Mouse (Mus musculus) bone marrow, adult 2 months (tissue): ENCODE data around the gene Tmem52b. TPM values are rescaled to one million over a fixed set of nuclear protein-coding genes. Genes with fewer than 3 reads are reported as not detected.
A peak's percentile ranks its signal among the peaks of the same experiment; 100 is the strongest.

ENCODE experiments used
- H3K27ac ChIP-seq: fragments of 200-500 bp; 2 replicates; pipeline ENCODE4 v1.5.1; 2012; ENCODE audit warnings: low read depth, mild to moderate bottlenecking, control low read depth, inconsistent platforms, low read length; ENCODE audit not compliant: control insufficient read depth, poor library complexity, insufficient read depth
- H3K4me1 ChIP-seq: fragments of 200-500 bp; 2 replicates; pipeline ENCODE4 v1.6.1; 2011; ENCODE audit warnings: low read length; ENCODE audit not compliant: control insufficient read depth, insufficient read depth
- H3K4me3 ChIP-seq: fragments of 200-500 bp; replicated peaks from 2 replicates; pipeline ENCODE3; 2011; ENCODE audit warnings: mild to moderate bottlenecking, low read depth, low read length, control low read depth; ENCODE audit not compliant: control insufficient read depth
- CTCF ChIP-seq: fragments of 200-500 bp; IDR thresholded peaks from 2 replicates; pipeline ENCODE4 v1.5.1; 2011; ENCODE audit warnings: low read length, control low read depth; ENCODE audit not compliant: control insufficient read depth, insufficient read depth
- POLR2A ChIP-seq: fragments of 200-500 bp; IDR thresholded peaks from 2 replicates; pipeline ENCODE4 v1.6.1; 2011; ENCODE audit warnings: low read depth, mild to moderate bottlenecking, control low read depth, low read length, borderline replicate concordance; ENCODE audit not compliant: control insufficient read depth
- WGBS: fragments of 180-500 bp; shearing (Covaris S2); methylation state at CpG from one replicate; pipeline ENCODE4 v1.1.7; 2018; 5-methylcytosine and 5-hydroxymethylcytosine counted together
- polyA plus RNA-seq: library from polyadenylated mRNA; stranded (reverse); fragments of >200 nt; gene quantifications from 2 replicates; pipeline ENCODE4 v1.2.4, GENCODE M21; 2011; ENCODE audit warnings: low replicate concordance; ENCODE audit not compliant: missing spikeins, insufficient read depth, insufficient read length

Tmem52b gene
- polyA plus RNA-seq, 1 experiment: not detected

DNA sequence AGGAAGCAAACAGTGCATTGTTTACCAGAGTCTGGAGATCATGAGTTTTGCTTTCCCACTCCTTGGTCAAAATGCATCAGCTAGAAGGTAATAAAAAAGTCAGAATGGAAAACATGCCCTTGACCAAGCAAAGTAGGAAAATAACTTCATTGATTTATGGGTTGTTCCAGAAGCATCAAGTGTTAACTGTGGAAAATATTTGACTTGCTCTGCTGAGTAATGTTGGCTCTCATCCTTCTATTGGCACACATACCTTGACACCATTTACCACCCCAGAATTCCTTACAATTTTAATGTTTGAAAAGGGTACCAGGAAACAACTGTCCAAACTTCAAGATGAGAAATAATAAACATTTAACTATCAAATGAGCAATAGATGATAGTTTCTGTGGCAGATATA is 13.7 kb downstream of the Tmem52b start:
- H3K27ac ChIP-seq: no peak overlapping the region
- no peak overlapping the region for H3K4me3 ChIP-seq
- no peaks in the 10 kb centered on the region for H3K4me1 ChIP-seq
- TF ChIP-seq CTCF: no peak
- no peak for TF ChIP-seq POLR2A

DNA sequence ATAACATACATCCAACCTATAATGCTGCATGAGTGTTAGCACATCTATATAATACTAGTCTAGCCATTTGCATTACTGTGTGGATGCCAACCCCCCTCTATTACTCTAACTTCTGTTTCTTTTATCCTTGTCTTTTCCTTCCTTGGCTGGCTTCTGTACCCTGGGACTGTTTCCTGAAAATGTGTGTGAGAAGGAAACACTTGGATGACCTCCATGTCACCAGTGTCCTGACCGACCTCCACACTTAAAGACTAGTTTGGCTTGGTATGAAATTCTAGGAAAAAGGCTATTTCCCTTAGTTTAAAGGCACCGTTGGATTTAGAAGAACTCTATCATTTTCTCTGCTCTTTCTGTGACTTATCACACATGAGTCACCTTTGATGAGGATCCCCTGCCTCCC is 15.1 kb downstream of the Tmem52b start:
- WGBS: 70% methylated on average over 2 of the region's 2 CpGs
- TF ChIP-seq POLR2A (no peak), CTCF (no peak)
- no peaks in the 10 kb centered on the region for H3K4me1 ChIP-seq
- no peak overlapping the region for H3K4me3 ChIP-seq
- H3K27ac ChIP-seq: no peak overlapping the region

DNA sequence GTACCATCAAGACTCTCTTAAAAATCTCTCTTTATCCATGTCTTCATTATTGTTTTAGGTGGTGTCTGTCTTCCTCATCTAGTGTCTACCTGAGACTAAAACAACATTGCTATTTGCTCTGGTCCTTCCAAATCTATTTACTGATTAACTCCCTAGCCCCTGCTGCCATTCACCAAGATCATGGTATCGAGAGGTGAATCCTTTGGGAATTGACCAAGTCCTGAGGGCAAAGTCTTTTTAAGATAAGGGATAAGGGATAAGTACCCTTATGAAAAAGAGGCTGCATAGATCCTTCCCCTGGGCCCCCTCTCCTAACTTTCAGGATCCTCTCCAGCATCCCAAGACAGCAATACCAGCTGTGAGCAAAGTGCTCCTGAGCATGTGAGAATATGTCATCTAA is 17.2 kb downstream of the Tmem52b start:
- WGBS: 92% methylated on average over 1 of the region's 1 CpGs
- H3K27ac ChIP-seq: no peak overlapping the region
- TF ChIP-seq CTCF: no peak
- TF ChIP-seq POLR2A: no peak
- no peaks in the 10 kb centered on the region for H3K4me1 ChIP-seq
- H3K4me3 ChIP-seq: no peak overlapping the region

DNA sequence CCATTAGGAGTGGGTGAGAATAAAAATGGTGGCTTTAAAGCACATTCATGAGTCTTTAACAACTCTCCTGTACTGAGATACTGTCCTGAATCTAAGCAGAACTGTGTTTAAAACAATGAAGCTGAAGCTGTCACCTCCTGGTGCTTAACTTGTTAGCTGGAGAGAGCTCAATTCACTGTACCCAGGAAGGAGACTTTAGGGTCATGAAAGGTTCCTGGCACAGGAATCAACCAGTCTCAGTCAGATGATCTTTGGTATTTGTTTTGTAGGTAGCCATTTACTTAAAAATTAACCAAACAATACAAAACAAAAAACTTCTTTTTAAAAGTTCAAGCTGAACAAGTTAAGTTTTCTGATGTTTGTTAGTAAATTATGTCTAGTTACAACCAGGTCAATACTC is 17.9 kb downstream of the Tmem52b start:
- H3K27ac ChIP-seq: no peak overlapping the region
- TF ChIP-seq POLR2A: no peak
- no peak for TF ChIP-seq CTCF
- no peaks in the 10 kb centered on the region for H3K4me1 ChIP-seq
- no peak overlapping the region for H3K4me3 ChIP-seq

DNA sequence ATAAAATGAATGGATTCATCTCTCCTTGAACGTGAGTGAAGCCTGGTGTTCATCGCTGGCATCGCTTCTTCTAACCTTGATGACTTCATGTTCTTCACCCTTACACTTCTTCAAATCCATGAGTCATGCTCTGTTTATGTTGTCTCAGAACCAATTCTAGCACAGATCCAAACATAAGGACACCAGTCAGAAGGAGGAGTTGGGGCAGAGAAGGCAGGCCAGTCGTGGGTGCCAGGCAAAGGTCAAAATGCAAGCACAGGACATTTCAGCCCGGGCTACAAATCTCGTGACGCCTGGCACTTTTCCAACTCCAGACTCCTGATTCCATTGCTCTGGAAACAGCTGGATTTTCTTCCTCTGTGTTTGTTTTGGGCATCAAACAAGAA is 20.2 kb downstream of the Tmem52b start:
- no peak overlapping the region for H3K4me3 ChIP-seq
- peaks cover 2% of the 10 kb centered on the region; the same call in 1 of the 2 replicates for H3K4me1 ChIP-seq
- H3K27ac ChIP-seq: no peak overlapping the region
- WGBS: 37% methylated on average over 7 of the region's 7 CpGs
- TF ChIP-seq CTCF (no peak), POLR2A (no peak)

DNA sequence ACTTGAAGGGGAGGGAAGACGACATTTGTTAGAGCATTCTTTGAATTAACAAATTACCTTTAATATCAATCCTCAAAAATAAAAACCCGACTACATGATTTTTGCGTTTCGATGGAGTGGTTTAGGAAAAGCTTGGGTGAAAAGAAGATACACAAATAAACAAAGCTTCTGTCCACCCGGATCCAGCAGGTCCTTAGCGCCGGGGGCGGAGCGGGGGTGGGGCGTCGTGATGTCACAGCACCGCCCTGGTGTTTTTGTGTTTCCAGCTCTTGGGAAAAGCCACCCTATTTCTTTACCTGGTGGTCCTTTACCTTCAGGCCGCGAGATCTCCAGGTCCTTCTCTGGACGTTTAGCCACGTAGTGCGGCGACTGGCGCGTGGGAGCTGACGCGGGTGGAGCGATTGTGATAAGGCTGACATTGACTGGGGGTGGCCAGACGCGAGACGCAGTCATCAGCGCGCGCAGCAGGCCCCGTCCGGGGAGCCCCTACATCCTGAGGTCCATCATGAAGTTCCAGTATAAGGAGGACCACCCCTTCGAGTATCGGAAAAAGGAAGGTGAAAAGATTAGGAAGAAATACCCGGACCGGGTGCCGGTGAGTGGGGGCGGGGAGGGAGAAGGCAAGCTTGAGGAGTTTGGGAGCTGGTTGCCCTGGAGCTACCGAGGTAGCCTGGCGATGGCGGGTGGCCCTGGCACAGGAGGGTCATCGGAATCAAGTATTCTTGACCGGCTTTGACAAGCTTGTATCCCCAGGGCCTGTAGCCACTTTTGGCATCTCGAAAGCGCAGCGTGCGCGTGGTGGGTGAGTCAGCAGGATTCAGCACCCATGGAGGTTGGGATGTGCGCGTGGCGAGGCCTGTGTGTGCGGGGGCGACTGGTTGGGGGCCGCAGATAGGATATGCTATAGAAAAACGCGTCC is 20.8 kb downstream of the Tmem52b start, which contains the start of gene Gabarapl1:
Gene Gabarapl1 (plus strand): TSS at position 219 of the 919 bp plus-strand sequence.
- WGBS: under 1% methylated on average over 55 of the region's 55 CpGs
- TF ChIP-seq POLR2A: peak; percentile 31; the same call in 1 of the 2 replicates
- TF ChIP-seq CTCF: no peak
- Histone ChIP-seq H3K4me1 (peaks cover 2% of the 10 kb centered on the region; the same call in 1 of the 2 replicates), H3K27ac (peak within 1 kb of the TSS; percentile 44), H3K4me3 (peak within 1 kb of the TSS; percentile 94)

DNA sequence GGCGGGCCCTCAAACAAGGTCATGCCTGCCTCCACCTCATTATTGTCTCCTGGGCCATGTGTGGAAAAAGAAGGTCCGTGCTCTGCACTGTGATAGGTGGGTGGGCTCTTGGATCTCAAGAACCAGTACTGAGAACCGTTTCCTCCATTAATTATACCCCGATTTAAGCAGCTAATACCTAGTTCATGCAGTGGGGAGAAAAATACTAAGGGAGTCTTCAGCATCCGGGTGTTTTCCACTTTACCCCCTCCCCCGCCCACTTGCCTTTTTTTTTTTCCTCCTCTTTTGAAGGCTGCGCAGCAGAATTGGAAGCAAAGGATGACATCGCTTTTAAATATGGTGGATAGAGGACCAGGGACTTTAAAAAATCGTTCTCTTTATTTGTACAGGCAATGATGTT is 21.7 kb downstream of the Tmem52b start:
- 1% methylated on average over 9 of the region's 9 CpGs for WGBS
- Histone ChIP-seq H3K4me3 (peak overlapping the region; percentile 52), H3K4me1 (peaks cover 2% of the 10 kb centered on the region; the same call in 1 of the 2 replicates), H3K27ac (no peak overlapping the region)
- TF ChIP-seq POLR2A (no peak), CTCF (no peak)

DNA sequence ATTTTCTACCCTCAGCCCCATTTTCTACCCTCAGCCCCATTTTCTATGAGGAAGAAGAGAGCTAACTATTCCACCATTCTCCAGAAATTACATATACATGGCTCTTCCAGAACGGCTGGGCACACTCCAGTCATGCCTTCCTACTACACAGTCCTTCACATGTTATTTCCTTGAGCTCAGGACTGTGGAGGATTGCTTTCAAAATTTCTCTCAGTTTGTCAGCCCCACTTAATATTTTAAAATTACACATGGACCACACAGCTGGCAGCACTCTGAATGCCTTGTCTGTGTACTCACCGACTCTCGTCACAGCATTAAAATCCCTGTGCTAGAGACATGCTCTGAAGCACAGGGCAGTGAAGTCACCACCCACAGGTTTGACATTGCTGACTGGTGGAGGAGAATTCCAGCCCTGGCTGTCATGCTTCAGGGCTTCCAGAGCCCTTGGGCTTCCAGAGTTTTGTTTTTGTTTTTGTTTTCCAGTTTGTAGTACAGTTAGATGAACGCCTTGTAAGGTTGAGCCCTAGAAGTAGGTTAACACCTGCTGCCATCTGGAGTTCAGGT is 22.4 kb downstream of the Tmem52b start:
- no peak overlapping the region for H3K4me3 ChIP-seq
- peaks cover 2% of the 10 kb centered on the region; the same call in 1 of the 2 replicates for H3K4me1 ChIP-seq

DNA sequence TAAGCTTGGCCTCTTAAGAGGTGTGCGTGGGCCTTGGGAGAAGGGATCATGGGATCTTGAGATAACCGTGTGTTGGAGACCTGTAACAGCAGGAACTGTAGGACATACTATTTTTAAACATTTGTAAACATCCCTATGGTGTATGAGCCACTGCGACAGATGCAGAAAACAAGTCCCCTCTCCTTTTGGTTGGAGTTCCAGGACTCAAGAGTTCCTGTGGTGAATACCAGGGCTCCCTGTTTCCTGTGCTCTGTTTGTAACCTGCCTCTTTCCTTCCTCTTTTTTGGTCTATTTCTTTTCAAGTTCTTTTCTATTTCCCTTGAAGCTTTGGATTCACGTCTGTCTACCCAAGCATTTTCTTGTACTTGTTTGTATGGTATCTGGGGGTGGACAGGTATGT is 23.4 kb downstream of the Tmem52b start:
- TF ChIP-seq POLR2A (no peak), CTCF (no peak)
- 9% methylated on average over 4 of the region's 4 CpGs for WGBS
- Histone ChIP-seq H3K4me1 (peaks cover 2% of the 10 kb centered on the region; the same call in 1 of the 2 replicates), H3K27ac (no peak overlapping the region), H3K4me3 (no peak overlapping the region)

More for the DNA sequence above, 22.4 kb downstream of the Tmem52b start:
- 33% methylated on average over 4 of the region's 4 CpGs for WGBS
- no peak for TF ChIP-seq POLR2A
- no peak for TF ChIP-seq CTCF
- H3K27ac ChIP-seq: no peak overlapping the region
